In genomic region chr12:23010199-23010598, GRCm38 (mm10) we compare ENCODE assay signal across 8 mouse cellular contexts.
A peak's percentile ranks its signal among the peaks of the same experiment; 100 is the strongest.
DNase-seq lines count a peak whose midpoint lies in the region; ATAC-seq and TF ChIP-seq lines count a peak whose summit lies in the region.
"Not testable (repeated sequence)": the region's sequence is repeated elsewhere in the genome, so short reads cannot be mapped to it uniquely, and the experiment has no call there.

No protein-coding gene starts in this region.

- not testable (repeated sequence) for H3K36me3 ChIP-seq in forebrain, embryonic 15.5 days; kidney, postnatal 0 days (ENCODE audit: insufficient read depth, low read length); midbrain, embryonic 13.5 days

- not testable (repeated sequence) for H3K9me3 ChIP-seq in forebrain, embryonic 15.5 days; kidney, postnatal 0 days (replicated peaks; ENCODE audit: low read length); midbrain, embryonic 13.5 days

- peak overlapping the region; percentile 38 for H3K4me3 ChIP-seq in forebrain, embryonic 15.5 days
- H3K4me3 ChIP-seq in kidney, postnatal 0 days (replicated peaks; ENCODE audit: low read depth, low read length) = peak overlapping the region; percentile 33
- peak overlapping the region; percentile 41 for H3K4me3 ChIP-seq in midbrain, embryonic 13.5 days (replicated peaks)

- not testable (repeated sequence) for H3K27me3 ChIP-seq in forebrain, embryonic 15.5 days; kidney, postnatal 0 days (ENCODE audit: insufficient read depth, low read length); midbrain, embryonic 13.5 days

- intact Hi-C loops in heart, postnatal 10 days (cut with DNase I) = not testable (repeated sequence)

- not testable (repeated sequence) for H3K4me1 ChIP-seq in forebrain, embryonic 15.5 days; kidney, postnatal 0 days (replicated peaks; ENCODE audit: insufficient read depth, low read length); midbrain, embryonic 13.5 days (replicated peaks)

- not testable (repeated sequence) for H3K9ac ChIP-seq in forebrain, embryonic 15.5 days (replicated peaks); kidney, postnatal 0 days (ENCODE audit: low read depth, low read length); midbrain, embryonic 13.5 days (replicated peaks)

- not testable (repeated sequence) for TF ChIP-seq CTCF in brain, embryonic 14.5 days (IDR thresholded peaks at IDR 0.05; ENCODE audit: borderline replicate concordance, extremely low read depth, insufficient read depth, insufficient read length); kidney, postnatal 0 days (IDR thresholded peaks at IDR 0.05; ENCODE audit: low read depth)

- H3K4me2 ChIP-seq in forebrain, embryonic 15.5 days (replicated peaks) = peak overlapping the region; percentile 34
- peak overlapping the region; percentile 46 for H3K4me2 ChIP-seq in kidney, postnatal 0 days (ENCODE audit: low read length)
- peak overlapping the region; percentile 45 for H3K4me2 ChIP-seq in midbrain, embryonic 13.5 days (replicated peaks)

- TF ChIP-seq POLR2A in brain, embryonic 14.5 days (IDR thresholded peaks at IDR 0.05; ENCODE audit: borderline replicate concordance, extremely low read depth, insufficient read depth, insufficient read length, poor library complexity, severe bottlenecking) = 0 out of 2 replicates have a peak, but pooled peaks have one; percentile 7

- ATAC-seq in forebrain, embryonic 15.5 days (replicated peaks); kidney, postnatal 0 days (replicated peaks; ENCODE audit: low FRiP score, low read depth); midbrain, embryonic 13.5 days: not testable (repeated sequence)

- WGBS in forebrain, embryonic 15.5 days = 2% methylated on average over 33 of the region's 37 CpGs
- WGBS in kidney, postnatal 0 days = 2% methylated on average over 22 of the region's 37 CpGs
- 2% methylated on average over 33 of the region's 37 CpGs for WGBS in midbrain, embryonic 13.5 days

- DNase-seq in brain, embryonic 14.5 days (ENCODE audit: low read depth) = peak; percentile 64
- DNase-seq in heart, postnatal 10 days = peak; percentile 30 to 46
- peak; percentile 44 for DNase-seq in kidney, postnatal 0 days (ENCODE audit: low spot score)
- peak; percentile 46 for DNase-seq in liver
- peak; percentile 29 to 37 for DNase-seq in right cerebral cortex, postnatal 10 days (ENCODE audit: low spot score in 2 of 2)
- peak; percentile 79 for DNase-seq in yolk sac, embryonic 10.5 days (ENCODE audit: low spot score)

- H3K27ac ChIP-seq in forebrain, embryonic 15.5 days (replicated peaks); kidney, postnatal 0 days; midbrain, embryonic 13.5 days: not testable (repeated sequence)
